ENCODE assay signal across 2 mouse cellular contexts in the genomic region with DNA sequence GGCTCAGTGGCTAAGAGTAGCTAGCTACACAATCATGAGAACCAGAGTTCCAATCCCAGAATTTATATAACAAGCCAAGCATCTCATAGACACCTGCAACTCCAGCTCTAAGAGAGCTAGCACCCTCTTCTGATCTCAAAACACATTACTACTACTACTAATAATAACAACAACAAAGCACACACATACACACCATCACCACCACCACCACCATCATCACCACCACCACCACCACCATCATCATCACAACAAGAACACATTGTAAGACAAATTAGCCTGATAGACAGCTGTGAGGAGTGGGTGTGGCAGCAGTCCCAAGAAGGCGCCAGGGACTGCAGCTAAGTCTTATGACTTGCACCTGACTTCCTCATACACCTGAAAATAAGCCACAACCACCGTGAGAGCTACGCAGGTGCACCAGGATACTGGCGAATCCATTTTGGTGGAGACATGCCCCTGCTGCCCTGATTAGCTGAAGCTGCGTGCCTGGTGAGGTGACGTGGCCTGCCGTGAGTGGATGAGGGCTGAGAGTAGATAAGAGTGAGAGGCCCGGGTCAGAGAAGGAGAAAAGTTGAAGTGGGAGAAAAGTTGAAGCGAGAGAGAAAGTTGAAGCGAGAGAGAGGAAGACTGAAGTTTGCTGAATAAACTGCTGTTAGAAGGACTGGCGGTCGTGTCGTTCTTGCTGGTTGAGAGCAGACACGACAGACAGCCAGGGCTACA. TPM values are rescaled to one million over a fixed set of nuclear protein-coding genes. Genes with fewer than 3 reads are reported as not detected.
"Had no signal": no experiment of that assay in that cellular context is flagged by ENCODE, and none has a peak within 500 bp of the region (broad histone marks: within the 10 kb centered on the region; RNA-seq: fewer than 3 reads in every experiment).

No protein-coding gene starts in this region.

RNA-seq across cellular contexts. Expression of gene Gm11627, which starts 14.1 kb away (rescaled TPM):
- total RNA-seq: megakaryocyte-erythroid progenitor cell, adult 5-6 weeks had no signal
- polyA plus RNA-seq: spleen, adult 2 months had no signal

RNA-seq across cellular contexts. Expression of gene Fzd2, which starts 39.1 kb away (rescaled TPM):
- total RNA-seq: megakaryocyte-erythroid progenitor cell, adult 5-6 weeks had no signal
